Mouse (Mus musculus): ENCODE data around the gene Gm37240. TPM values are rescaled to one million over a fixed set of nuclear protein-coding genes. Genes with fewer than 3 reads are reported as not detected.

Gene Gm37240
- total RNA-seq, 2 experiments from 2014 or later = 0.27 to 1.1 TPM

DNA sequence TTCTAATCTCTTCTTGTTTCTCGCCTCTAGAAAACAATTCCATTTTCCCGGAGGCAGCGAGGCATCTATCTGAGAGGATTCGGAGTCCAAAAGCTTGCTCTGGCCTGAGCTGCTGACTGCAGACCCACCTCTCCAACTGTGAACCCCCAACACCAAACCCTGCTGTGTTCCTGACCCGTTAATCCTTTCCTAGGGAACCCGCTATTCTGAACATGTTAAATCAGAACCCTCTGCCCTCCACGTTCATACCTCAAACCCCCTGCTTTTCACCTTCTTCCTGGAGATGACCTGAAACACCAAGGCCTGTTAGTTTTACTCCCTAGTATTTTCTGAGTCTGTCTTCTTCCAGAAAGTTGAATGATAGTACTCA lies 1271.5 kb downstream of the Gm37240 start:
- DNase-seq (ENCODE audit: extremely low spot score in 1 of 2, low spot score in 2 of 2) = no peak
- TF ChIP-seq CTCF (IDR thresholded peaks at IDR 0.05) = no peak
- no peak overlapping the region for H3K4me3 ChIP-seq
- H3K27ac ChIP-seq = no peak overlapping the region
- intact Hi-C loops (cut with DNase I) = loop anchor here (1.0 to 5.0 kb wide), 3 partner anchors 76 to 291 kb away; no protein-coding TSS in a partner anchor

GRCm38 (mm10) chr3:84615050-84615855 lies 1272.1 kb downstream of the Gm37240 start:
- intact Hi-C loops (cut with DNase I) = loop anchor here (5.0 kb wide), 2 partner anchors 77 to 292 kb away; no protein-coding TSS in a partner anchor
- Histone ChIP-seq H3K27ac (no peak overlapping the region), H3K4me3 (no peak overlapping the region)
- no peak for DNase-seq (ENCODE audit: extremely low spot score in 1 of 2, low spot score in 2 of 2)
- peak; percentile 82 for TF ChIP-seq CTCF (IDR thresholded peaks at IDR 0.05)

DNA sequence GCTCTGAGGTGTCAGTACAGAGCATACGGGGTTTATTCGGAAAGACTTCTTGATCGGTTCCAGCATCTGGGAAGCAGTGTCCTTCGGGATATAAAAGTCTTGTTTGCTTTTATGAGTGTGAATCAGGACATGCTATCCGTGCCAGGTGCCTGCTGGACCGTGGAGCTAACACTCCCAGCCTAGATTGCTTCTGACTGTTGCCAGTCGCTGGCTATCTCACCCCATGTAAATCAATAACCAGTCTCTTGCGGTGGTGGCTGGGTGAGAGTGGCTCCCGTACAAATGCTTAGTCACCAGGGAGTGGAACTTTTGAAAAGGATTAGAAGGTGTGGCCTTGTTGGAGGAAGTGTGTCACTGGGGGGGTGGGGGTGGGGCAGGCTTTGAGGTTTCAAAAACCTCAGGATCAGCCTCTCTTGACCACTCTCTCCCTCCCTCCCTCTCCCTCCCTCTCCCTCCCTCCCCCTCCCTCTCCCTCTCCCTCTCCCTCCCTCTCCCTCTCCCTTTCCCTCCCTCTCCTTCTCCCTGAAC lies 1277.1 kb downstream of the Gm37240 start:
- Histone ChIP-seq H3K4me3 (no peak overlapping the region), H3K27ac (no peak overlapping the region)
- TF ChIP-seq CTCF (IDR thresholded peaks at IDR 0.05) = no peak
- intact Hi-C loops (cut with DNase I) = no loop called here
- no peak for DNase-seq (ENCODE audit: extremely low spot score in 1 of 2, low spot score in 2 of 2)

DNA sequence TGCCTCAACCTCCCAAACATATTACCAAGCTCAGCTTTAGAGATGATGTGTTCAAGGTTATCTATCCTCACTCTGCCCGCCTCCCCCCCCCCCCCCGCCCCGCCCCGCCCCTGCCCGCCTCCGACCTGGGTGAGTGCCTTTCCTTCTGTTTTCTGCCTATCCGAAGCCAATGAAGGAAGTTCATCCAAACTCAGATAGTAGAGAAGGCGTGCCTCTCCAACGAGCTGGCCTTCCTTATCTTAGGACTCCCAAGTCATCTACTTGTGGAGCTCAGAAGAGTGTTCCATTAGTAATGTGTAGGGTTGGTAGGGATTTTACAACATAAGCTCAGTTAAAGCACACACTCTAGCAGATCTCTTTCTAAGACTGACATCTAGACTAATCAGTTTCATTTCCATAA lies 1284.1 kb downstream of the Gm37240 start:
- DNase-seq (ENCODE audit: extremely low spot score in 1 of 2, low spot score in 2 of 2) = no peak
- Histone ChIP-seq H3K27ac (no peak overlapping the region), H3K4me3 (no peak overlapping the region)
- intact Hi-C loops (cut with DNase I) = no loop called here
- TF ChIP-seq CTCF (IDR thresholded peaks at IDR 0.05) = no peak

- DNase-seq (ENCODE audit: extremely low spot score in 1 of 2, low spot score in 2 of 2) = no peak
- intact Hi-C loops (cut with DNase I) = no loop called here
- no peak overlapping the region for H3K27ac ChIP-seq
- H3K4me3 ChIP-seq = no peak overlapping the region
- TF ChIP-seq CTCF (IDR thresholded peaks at IDR 0.05) = no peak
These were observed 1284.6 kb downstream of the Gm37240 start for GRCm38 (mm10) chr3:84602759-84603158.

- H3K4me3 ChIP-seq = no peak overlapping the region
- no peak for TF ChIP-seq CTCF (IDR thresholded peaks at IDR 0.05)
- intact Hi-C loops (cut with DNase I) = no loop called here
- DNase-seq (ENCODE audit: extremely low spot score in 1 of 2, low spot score in 2 of 2) = no peak
- no peak overlapping the region for H3K27ac ChIP-seq
These were observed 1285.3 kb downstream of the Gm37240 start for GRCm38 (mm10) chr3:84601870-84602495.

DNA sequence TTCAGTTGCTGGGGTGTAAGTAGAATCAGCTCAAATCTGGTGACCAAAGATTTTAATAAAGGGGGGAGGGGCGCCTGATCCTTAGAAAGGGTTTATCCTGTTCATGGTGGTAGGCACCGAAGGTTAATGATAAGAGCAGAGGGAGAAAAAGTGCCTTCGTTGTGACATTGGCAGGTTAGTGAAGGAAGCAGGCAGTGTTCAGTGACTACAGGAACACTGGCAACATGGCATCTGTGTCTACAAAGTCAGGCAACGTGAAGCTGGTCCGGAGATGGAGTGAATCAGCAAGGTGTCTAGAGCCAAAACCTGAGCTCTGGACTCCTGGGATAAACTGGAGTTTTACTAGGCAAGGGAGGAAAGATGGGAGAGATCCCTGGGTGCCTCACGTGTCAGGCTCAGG lies 1288.6 kb downstream of the Gm37240 start:
- DNase-seq (ENCODE audit: extremely low spot score in 1 of 2, low spot score in 2 of 2) = no peak
- intact Hi-C loops (cut with DNase I) = no loop called here
- H3K27ac ChIP-seq = no peak overlapping the region
- no peak for TF ChIP-seq CTCF (IDR thresholded peaks at IDR 0.05)
- H3K4me3 ChIP-seq = no peak overlapping the region

DNA sequence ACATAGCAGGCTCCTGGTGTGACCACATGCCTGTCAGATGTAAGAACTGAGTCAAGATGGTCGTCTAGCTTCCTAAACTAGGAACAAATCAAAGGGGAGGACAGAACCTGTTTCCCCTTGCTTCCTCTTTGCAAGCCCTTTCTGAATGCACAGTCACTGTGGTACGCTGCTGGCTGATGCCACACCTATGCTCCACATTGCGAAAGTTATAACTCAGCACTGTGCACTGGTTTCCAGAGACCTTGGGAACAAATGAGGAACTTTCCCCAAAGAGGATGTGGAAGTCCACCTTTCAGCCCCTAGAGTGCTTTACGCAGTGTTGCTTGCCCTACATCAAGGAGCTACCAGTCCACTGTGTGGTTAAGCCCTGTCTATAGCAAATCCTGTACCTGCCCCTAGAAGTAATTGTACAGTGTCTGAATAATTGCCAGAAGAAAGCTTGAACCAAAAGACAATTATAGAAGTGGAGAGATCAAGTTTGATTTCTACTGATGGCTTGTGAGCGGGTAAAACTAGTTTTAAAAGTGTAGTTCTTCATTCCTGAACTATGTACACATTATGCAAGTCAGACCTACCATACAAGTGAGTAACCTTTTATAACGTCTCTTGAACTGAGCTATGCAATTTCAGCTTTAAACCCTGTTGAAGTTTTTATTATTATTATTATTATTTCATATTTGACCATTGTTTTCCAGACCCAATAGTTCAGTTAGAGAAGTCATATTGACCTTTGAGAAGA lies 1289.2 kb downstream of the Gm37240 start:
- no peak for DNase-seq (ENCODE audit: extremely low spot score in 1 of 2, low spot score in 2 of 2)
- intact Hi-C loops (cut with DNase I) = no loop called here

DNA sequence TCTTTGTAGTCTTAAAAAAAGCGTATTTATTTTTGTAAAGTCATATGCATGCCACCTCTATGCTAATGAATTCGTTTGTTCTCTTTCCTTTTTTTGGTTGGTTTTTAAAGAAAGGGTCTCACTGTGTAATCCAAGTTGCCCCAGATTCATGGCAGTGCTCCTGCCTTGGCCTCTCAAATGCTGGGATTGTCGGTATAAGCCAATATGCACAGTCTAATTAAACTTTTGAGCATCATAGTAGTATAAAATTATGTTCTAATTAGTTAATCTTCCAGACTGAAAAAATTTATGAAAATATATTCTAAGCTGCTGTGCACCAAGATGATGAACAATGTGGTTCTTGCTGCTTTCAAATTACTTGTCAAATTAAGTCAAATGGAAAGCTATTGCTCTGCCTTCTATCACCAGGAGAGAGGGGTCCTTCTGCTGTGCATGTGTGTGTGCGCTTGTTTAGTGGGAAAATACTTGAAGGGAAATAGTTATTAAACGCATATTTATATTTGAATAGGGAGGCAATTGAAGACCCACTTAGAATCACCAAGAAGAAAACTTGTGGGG lies 1291.6 kb downstream of the Gm37240 start:
- intact Hi-C loops (cut with DNase I) = no loop called here
- Histone ChIP-seq H3K4me3 (peak overlapping the region; percentile 38), H3K27ac (no peak overlapping the region)
- no peak for TF ChIP-seq CTCF (IDR thresholded peaks at IDR 0.05)
- DNase-seq (ENCODE audit: extremely low spot score in 1 of 2, low spot score in 2 of 2) = no peak

More for the DNA sequence above, 1289.2 kb downstream of the Gm37240 start:
- Histone ChIP-seq H3K27ac (no peak overlapping the region), H3K4me3 (no peak overlapping the region)
- TF ChIP-seq CTCF (IDR thresholded peaks at IDR 0.05) = no peak

GRCm38 (mm10) chr3:84594894-84595676 lies 1292.2 kb downstream of the Gm37240 start:
- peak overlapping the region; percentile 36; the same call in 1 of the 2 replicates for H3K27ac ChIP-seq
- peak; percentile 20 to 27 for DNase-seq (ENCODE audit: extremely low spot score in 1 of 2, low spot score in 2 of 2)
- TF ChIP-seq CTCF (IDR thresholded peaks at IDR 0.05) = no peak
- H3K4me3 ChIP-seq = peak overlapping the region; percentile 38
- intact Hi-C loops (cut with DNase I) = no loop called here

DNA sequence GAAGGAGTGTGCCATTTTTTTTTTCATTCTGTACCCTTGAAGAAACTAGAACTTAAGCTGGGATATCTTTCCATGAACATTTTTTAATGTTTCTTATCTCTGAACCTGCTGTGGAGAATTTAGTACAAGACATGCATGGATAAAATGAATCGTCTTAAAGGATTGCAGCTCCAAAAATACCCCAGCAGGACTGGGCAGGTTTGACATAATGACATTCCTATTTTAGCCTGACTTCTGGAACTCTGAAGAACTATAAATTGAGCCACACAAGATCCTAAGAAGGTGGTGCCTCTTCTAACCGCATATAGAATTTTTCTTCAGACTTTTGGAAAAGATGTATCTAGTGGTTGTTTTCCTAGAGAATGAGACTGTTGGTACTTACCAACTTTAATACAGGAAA lies 1294.0 kb downstream of the Gm37240 start, which contains the start of gene Tigd4:
Tigd4 (plus strand) TSS at position 301 of the 400 bp plus-strand sequence.
- Histone ChIP-seq H3K27ac (no peak within 1 kb of the TSS), H3K4me3 (no peak within 1 kb of the TSS)
- no peak for TF ChIP-seq CTCF (IDR thresholded peaks at IDR 0.05)
- intact Hi-C loops (cut with DNase I) = no loop called here
- no peak for DNase-seq (ENCODE audit: extremely low spot score in 1 of 2, low spot score in 2 of 2)
